Mouse (Mus musculus): ENCODE data around the gene 4933400A11Rik. TPM values are rescaled to one million over a fixed set of nuclear protein-coding genes. Genes with fewer than 3 reads are reported as not detected.

Gene 4933400A11Rik
- not detected in 4 replicates for total RNA-seq (2023)

DNA sequence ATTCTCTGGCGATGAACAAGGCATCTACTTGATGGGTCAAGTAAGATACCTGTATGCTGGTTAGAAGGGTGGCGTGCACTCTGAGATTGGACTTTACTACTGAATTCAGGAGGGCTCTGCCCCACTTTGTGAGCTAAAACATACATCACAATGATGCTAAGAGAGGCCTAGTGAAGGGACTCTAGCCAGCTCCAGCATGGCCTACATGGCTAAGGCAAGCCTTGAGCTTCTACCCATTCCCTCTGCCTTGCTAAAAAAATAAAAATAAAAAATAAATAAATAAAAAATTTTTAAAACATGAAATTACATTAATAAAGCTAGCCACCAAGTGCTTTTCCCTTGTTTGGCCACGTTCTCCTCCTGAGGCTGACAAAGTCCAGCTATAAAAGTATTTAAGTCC, at the start of gene 4933400A11Rik:
TSS of gene 4933400A11Rik (minus strand) at position 101 of the 400 bp plus-strand sequence.

Other genes starting within 250 kb of the 4933400A11Rik start
- 6.7 to 32.5 TPM (median 8.0 TPM) in 4 replicates for gene Mid1, start 94.4 kb downstream of the 4933400A11Rik start, total RNA-seq (2023)
- gene Gm21887, start 230.0 kb upstream of the 4933400A11Rik start, total RNA-seq (2023): 333 to 461 TPM (median 389 TPM) in 4 replicates